Mouse (Mus musculus): Measurements from ENCODE around the gene Mpl.

DNA sequence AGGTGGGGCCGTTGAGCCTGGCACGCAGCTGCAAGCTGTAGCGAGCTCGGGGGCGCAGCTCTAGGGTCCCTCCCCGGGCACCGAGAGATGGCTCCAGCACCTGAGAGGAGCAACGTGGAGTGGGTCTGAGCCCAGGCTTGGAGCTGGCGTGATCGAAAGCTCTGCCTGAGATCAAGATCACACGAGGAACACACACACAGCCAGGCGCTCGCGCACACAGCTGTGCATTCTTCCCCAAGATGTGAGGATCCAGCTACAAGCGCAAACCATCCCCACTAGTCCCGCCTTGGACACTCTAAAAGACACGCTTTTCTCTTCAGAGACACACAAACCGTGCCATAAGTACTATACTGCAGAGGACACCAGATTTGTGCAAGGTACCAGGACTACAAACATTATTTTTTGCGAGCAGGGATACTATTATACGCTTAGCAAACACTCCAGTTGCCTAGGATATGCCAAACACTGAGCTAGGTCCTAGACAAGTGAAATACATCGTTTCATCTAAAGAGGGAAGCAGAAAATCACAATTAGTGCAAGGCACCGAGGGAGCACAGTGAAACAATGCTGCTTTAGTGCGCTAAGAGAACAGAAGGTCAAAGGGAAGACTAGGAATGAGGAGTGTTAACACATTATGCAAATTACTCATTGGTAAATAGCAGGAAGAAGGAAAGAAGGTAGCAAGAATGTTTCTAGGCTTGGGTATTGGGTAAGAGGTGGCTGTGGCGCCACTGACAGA, 10.7 kb downstream of the Mpl start:
- TF ChIP-seq CTCF (IDR thresholded peaks at IDR 0.05; ENCODE audit: extremely low read depth, insufficient read depth, insufficient read length, insufficient replicate concordance): no peak
- no peak for TF ChIP-seq POLR2A (IDR thresholded peaks at IDR 0.05; ENCODE audit: low read depth, low read length)

All from spleen, adult 2 months (tissue).